Mouse (Mus musculus) neural tube, embryonic 10.5 days (tissue): Measurements from ENCODE around the gene Lekr1.

Source experiments
- DNase-seq: peaks from one replicate; pipeline ENCODE4 v3.0.0-alpha.2; 2017; ENCODE audit warnings: low spot score; ENCODE audit errors: extremely low spot score

The Lekr1 gene

GRCm38 (mm10) chr3:65665977-65666766 lies at the start of gene Lekr1:
Lekr1 (plus strand) TSS chr3:65666228.
- DNase-seq: peak; percentile 97

DNA sequence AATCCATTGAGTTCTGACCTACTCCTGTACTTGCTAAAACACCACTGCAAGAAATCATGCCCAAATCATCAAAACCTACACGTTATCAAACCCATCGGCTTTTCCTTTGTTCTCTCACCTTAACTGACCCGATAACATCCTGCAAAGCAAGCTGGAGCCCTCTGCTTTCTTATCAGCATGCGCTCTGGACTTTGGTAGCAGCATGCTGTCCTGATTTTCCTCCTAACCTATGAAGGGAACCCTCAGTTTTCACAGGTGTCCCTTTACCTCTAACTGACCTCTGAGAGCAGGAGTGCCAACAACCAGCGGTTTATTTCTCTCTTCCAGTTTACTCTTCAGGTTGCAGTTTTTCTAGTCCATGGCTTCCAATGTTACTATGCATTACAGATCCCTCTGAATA lies 48.5 kb upstream of the Lekr1 start:
- no peak for DNase-seq

- DNase-seq: no peak
Observed at GRCm38 (mm10) chr3:65619340-65619739, 46.7 kb upstream of the Lekr1 start.

GRCm38 (mm10) chr3:65623057-65623456 lies 43.0 kb upstream of the Lekr1 start:
- DNase-seq: no peak

GRCm38 (mm10) chr3:65625496-65626289 lies 40.3 kb upstream of the Lekr1 start:
- no peak for DNase-seq

- DNase-seq: no peak
Observed at GRCm38 (mm10) chr3:65626290-65626914, 39.6 kb upstream of the Lekr1 start.

GRCm38 (mm10) chr3:65627021-65627706 lies 38.9 kb upstream of the Lekr1 start:
- DNase-seq: no peak

DNA sequence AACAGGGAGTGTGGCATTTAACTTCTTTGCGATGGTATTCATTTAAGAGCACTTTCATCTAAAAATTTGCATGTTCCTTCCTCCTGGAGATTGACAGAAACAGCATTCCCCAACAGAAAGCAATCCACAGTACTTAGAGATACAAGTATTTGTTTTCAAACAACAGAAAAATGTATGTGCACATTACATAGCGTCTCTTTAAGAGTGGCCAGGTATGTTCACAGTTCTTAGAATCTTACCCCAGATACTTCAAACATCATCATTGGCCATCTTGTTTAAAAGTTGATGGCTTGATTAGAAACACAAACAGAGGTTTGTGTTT lies 38.4 kb upstream of the Lekr1 start:
- no peak for DNase-seq

- no peak for DNase-seq
Observed at GRCm38 (mm10) chr3:65629565-65630112, 36.4 kb upstream of the Lekr1 start.

DNA sequence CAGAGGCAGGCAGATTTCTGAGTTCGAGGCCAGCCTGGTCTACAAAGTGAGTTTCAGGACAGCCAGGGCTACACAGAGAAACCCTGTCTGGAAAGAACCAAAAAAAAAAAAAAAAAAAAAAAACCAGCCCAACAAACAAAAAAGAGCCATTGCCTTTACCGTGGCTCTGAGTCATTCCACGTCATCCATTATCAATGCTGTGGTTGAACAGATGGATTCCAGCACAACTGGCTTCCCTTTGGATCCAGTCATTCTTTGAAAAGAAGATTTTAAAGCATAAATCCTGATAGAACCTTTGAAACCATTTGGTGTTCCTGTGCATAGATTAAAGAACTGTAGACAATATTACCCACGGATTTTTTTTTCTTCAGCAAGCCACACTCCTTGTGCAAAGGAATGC lies 32.4 kb upstream of the Lekr1 start:
- DNase-seq: no peak

DNA sequence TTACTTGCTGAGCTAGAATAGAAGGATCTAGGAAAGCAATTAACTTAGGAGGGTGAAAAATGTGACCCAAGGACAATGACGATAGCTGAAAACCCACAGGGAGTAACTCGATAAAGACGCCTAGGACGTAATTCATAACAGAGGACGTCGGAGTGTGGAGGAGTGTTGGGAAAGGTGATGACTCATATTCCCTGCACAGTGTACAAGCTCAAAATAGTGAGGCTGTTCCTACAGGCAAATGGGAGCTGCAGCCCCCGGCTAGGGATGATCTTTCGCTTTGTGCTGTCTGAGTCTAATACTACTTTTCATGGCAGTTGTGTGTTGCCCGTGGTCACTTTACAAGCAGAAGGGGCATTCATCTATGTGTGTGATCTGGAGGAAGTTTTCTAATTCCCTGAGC lies 30.0 kb upstream of the Lekr1 start:
- no peak for DNase-seq

DNA sequence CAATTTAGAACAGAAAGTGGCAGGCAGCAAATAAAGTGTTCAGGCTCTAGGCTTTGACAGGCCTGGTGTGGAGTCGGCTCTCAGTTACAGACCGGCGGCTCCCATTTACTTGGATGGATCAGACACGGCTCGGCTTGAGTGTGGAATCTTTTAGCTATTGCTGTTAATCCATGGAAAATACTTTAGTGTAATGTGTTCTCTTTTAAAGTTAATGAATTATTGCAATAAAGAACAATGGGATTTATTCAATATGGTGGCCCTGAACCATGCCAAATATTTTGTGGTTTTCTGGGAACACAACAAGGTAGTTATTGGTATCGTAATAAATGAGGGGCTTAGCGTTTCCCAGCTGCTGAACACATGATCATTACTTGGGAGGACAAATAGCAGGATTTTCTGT lies 28.7 kb upstream of the Lekr1 start:
- DNase-seq: no peak

DNA sequence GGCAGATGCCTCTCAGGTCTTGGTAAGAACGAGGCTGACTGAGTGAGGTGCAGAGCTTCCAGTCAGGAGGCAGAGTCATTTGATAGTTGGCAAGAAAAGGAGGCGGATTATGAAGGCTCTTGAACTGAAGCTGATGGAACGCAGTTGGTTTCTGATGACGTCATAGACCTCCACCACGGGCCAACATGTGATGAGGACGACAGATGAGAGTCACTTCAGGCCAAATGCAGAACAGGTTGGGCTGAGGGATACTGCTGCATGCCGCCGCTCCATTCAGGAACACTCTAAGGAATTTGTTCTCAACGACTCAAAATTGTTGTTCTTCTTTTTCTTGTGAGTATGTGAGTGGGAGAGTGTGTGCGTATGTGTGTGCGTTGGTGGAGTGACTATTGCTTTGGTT lies 27.1 kb upstream of the Lekr1 start:
- DNase-seq: no peak

DNA sequence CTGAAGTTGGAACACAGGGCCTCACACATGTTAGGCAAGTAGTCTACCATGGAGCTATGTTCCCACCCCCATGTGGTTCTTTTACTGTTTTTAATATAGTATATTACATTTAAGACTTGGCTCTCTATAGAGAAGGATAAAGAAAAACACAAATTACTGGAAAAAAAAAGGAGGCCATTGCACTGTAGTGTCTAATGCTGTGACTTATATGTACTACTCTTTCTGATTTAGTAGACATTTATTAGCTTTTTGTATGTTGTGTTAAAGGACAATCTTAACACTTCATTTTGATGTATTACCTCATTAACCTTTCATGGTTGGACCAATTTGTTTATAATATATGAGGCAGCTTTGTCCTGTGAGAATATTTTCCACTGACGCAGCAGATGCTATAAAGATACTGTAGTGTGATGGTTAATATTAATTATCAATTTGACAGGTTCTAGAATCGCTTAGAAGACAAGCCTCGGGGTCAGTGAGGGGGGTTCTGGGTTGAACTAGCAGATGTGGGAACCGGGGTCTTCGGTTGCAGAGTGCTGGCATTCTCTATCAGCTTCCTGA lies 26.5 kb upstream of the Lekr1 start:
- no peak for DNase-seq

- DNase-seq: no peak
Observed at GRCm38 (mm10) chr3:65642959-65643358, 23.1 kb upstream of the Lekr1 start.

DNA sequence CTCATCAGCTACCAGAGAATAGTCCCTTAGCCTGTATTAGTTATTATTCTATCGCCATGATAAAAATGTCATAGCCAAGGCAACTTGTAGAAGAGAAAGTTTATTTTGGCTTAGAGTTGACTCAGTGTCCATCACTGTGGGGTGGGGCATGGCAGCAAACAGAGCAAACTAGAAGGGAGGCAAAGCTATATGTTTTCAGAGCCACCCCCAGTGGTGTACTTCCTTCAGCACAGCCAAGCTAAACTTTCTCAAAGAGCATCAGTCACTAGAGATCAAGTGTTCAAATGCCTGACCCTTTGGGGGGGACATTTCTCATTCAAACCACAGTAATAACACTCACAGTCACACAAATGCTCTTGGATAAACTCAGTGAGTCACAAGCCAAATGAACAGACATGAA lies 22.4 kb upstream of the Lekr1 start:
- no peak for DNase-seq

DNA sequence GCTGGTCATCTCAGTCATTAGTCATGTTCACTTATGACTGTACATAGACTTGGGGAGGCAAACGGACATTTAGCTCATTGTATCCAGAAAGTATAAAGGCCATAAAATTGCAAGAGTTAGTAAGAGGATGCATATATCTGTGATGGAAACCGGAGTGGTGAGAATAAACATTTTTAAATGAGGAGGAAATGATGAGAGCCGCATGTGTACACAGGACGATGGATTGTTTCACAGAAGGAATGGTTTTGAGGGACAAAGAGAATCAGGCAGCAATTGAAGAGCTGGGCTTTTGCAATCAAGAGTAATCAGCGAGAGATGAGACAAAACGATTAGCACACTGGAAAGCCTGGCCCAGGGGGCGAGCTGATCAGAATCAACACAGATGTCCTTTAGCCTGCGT lies 18.4 kb upstream of the Lekr1 start:
- no peak for DNase-seq

DNA sequence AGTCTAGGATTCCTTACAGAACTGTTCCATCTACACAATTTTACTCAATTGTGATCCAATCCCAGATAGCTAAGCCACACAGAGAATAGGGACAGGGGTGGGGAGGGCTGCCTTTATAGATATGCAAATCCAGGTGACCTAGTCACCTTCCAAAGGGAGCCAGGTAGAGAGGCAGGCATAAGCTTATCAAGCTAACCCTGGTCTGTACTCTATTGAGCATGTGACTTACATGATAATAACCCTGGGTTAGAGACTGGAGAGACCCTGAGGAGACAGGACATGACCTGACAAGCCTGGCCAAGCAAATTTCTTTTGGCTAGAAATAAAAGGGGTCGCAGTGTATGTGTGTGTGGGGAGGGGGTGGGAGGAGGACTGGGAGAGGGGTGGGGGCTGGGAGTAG lies 17.1 kb upstream of the Lekr1 start:
- DNase-seq: no peak

DNA sequence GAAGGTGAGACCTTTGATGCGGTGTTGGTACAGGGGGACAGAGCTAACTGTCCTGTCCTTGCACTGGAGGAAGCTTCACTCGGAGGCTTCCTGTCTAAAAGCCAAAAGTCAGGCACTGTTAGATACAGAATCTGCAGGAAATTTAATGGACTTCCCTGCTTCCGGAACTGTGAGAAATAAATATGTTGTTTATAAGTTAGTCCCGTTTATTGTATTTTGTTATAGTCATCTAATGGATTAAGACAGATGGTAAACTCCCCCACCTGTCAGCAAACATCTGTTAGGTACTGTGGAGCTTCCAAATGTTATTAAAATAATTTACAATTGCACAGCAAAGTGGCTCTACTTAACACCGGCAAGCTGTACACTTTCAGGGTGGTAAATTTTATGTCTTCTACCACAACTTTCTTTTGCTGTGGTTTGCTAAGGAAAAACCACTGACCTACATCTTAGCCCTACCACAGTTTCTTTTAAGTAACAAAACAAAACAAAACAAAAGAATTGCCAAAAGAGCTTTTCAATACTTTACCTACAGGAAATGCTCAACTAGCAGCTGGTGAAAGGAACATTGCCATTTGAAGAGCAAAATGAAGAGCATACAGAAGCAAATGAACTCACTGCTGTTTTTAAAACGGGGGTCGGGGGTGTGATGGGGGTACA lies 15.7 kb upstream of the Lekr1 start:
- no peak for DNase-seq

- no peak for DNase-seq
Observed at GRCm38 (mm10) chr3:65654541-65655206, 11.4 kb upstream of the Lekr1 start.
